Mouse (Mus musculus): ENCODE results near the gene Rad9a. TPM values are rescaled to one million over a fixed set of nuclear protein-coding genes. Genes with fewer than 3 reads are reported as not detected.

The Rad9a gene
- polyA plus RNA-seq, 1 experiment from 2014 or later, result 33.5 TPM

GRCm38 (mm10) chr19:4231253-4232185, 30.1 kb upstream of the Rad9a start, which contains the start of gene Pold4:
TSS of gene Pold4 (plus strand) at chr19:4231899.
- Histone ChIP-seq H3K4me3 (ENCODE audit: low read depth, low read length) (peak within 1 kb of the TSS; percentile 41), H3K9ac (replicated peaks; ENCODE audit: low read depth, low read length) (peak within 1 kb of the TSS; percentile 37), H3K27me3 (ENCODE audit: control insufficient read depth, insufficient read depth, low read length) (no peaks in the 10 kb centered on the region), H3K27ac (ENCODE audit: low read length) (peak within 1 kb of the TSS; percentile 69; the same call in 1 of the 2 replicates), H3K9me3 (ENCODE audit: control insufficient read depth, low read depth, low read length) (no peaks in the 10 kb centered on the region), H3K4me1 (ENCODE audit: control insufficient read depth, insufficient read depth, low read length) (peaks cover 24% of the 10 kb centered on the region; the same call in 1 of the 2 replicates), H3K36me3 (ENCODE audit: control insufficient read depth, insufficient read depth, low read length) (no peaks in the 10 kb centered on the region), H3K4me2 (replicated peaks; ENCODE audit: low read depth, low read length) (peak within 1 kb of the TSS; percentile 57)
- 11% methylated on average over 26 of the region's 26 CpGs for WGBS
- peak; percentile 85 for ATAC-seq (ENCODE audit: insufficient number of reproducible peaks, insufficient read depth, low FRiP score, low read depth)

- Histone ChIP-seq H3K27me3 (ENCODE audit: control insufficient read depth, insufficient read depth, low read length) (no peaks in the 10 kb centered on the region), H3K27ac (ENCODE audit: low read length) (peak overlapping the region; percentile 44; the same call in 1 of the 2 replicates), H3K36me3 (ENCODE audit: control insufficient read depth, insufficient read depth, low read length) (no peaks in the 10 kb centered on the region), H3K4me3 (ENCODE audit: low read depth, low read length) (no peak overlapping the region), H3K9me3 (ENCODE audit: control insufficient read depth, low read depth, low read length) (no peaks in the 10 kb centered on the region), H3K9ac (replicated peaks; ENCODE audit: low read depth, low read length) (no peak overlapping the region), H3K4me2 (replicated peaks; ENCODE audit: low read depth, low read length) (no peak overlapping the region), H3K4me1 (ENCODE audit: control insufficient read depth, insufficient read depth, low read length) (peaks cover 24% of the 10 kb centered on the region; the same call in 1 of the 2 replicates)
- ATAC-seq (ENCODE audit: insufficient number of reproducible peaks, insufficient read depth, low FRiP score, low read depth), result no peak
- WGBS, result 72% methylated on average over 8 of the region's 8 CpGs
Measured at GRCm38 (mm10) chr19:4230415-4230814, 29.0 kb upstream of the Rad9a start.

- Histone ChIP-seq H3K4me1 (ENCODE audit: control insufficient read depth, insufficient read depth, low read length) (peaks cover 24% of the 10 kb centered on the region; the same call in 1 of the 2 replicates), H3K4me3 (ENCODE audit: low read depth, low read length) (no peak overlapping the region), H3K9me3 (ENCODE audit: control insufficient read depth, low read depth, low read length) (no peaks in the 10 kb centered on the region), H3K27ac (ENCODE audit: low read length) (peak overlapping the region; percentile 44; the same call in 1 of the 2 replicates), H3K36me3 (ENCODE audit: control insufficient read depth, insufficient read depth, low read length) (no peaks in the 10 kb centered on the region), H3K9ac (replicated peaks; ENCODE audit: low read depth, low read length) (0 out of 2 replicates have a peak overlapping the region, but pooled peaks have one; percentile 18), H3K27me3 (ENCODE audit: control insufficient read depth, insufficient read depth, low read length) (no peaks in the 10 kb centered on the region), H3K4me2 (replicated peaks; ENCODE audit: low read depth, low read length) (no peak overlapping the region)
- WGBS, result 31% methylated on average over 9 of the region's 9 CpGs
- peak; percentile 39 for ATAC-seq (ENCODE audit: insufficient number of reproducible peaks, insufficient read depth, low FRiP score, low read depth)
Measured at GRCm38 (mm10) chr19:4229451-4230076, 28.1 kb upstream of the Rad9a start.

GRCm38 (mm10) chr19:4228891-4229290, 27.4 kb upstream of the Rad9a start:
- Histone ChIP-seq H3K27me3 (ENCODE audit: control insufficient read depth, insufficient read depth, low read length) (no peaks in the 10 kb centered on the region), H3K4me2 (replicated peaks; ENCODE audit: low read depth, low read length) (no peak overlapping the region), H3K4me1 (ENCODE audit: control insufficient read depth, insufficient read depth, low read length) (peaks cover 24% of the 10 kb centered on the region; the same call in 1 of the 2 replicates), H3K27ac (ENCODE audit: low read length) (no peak overlapping the region), H3K36me3 (ENCODE audit: control insufficient read depth, insufficient read depth, low read length) (no peaks in the 10 kb centered on the region), H3K4me3 (ENCODE audit: low read depth, low read length) (no peak overlapping the region), H3K9ac (replicated peaks; ENCODE audit: low read depth, low read length) (no peak overlapping the region), H3K9me3 (ENCODE audit: control insufficient read depth, low read depth, low read length) (no peaks in the 10 kb centered on the region)
- WGBS, result 58% methylated on average over 4 of the region's 4 CpGs
- no peak for ATAC-seq (ENCODE audit: insufficient number of reproducible peaks, insufficient read depth, low FRiP score, low read depth)

GRCm38 (mm10) chr19:4227894-4228678, 26.6 kb upstream of the Rad9a start:
- 17% methylated on average over 8 of the region's 8 CpGs for WGBS
- H3K9ac ChIP-seq (replicated peaks; ENCODE audit: low read depth, low read length), result no peak overlapping the region; the same call in 1 of the 2 replicates
- ATAC-seq (ENCODE audit: insufficient number of reproducible peaks, insufficient read depth, low FRiP score, low read depth), result peak; percentile 39

GRCm38 (mm10) chr19:4227446-4227845, 26.0 kb upstream of the Rad9a start:
- H3K27ac ChIP-seq (ENCODE audit: low read length), result no peak overlapping the region
- H3K9me3 ChIP-seq (ENCODE audit: control insufficient read depth, low read depth, low read length), result no peaks in the 10 kb centered on the region
- no peaks in the 10 kb centered on the region for H3K36me3 ChIP-seq (ENCODE audit: control insufficient read depth, insufficient read depth, low read length)
- H3K27me3 ChIP-seq (ENCODE audit: control insufficient read depth, insufficient read depth, low read length), result no peaks in the 10 kb centered on the region
- no peak for ATAC-seq (ENCODE audit: insufficient number of reproducible peaks, insufficient read depth, low FRiP score, low read depth)
- H3K4me3 ChIP-seq (ENCODE audit: low read depth, low read length), result no peak overlapping the region
- 62% methylated on average over 5 of the region's 5 CpGs for WGBS
- no peak overlapping the region for H3K4me2 ChIP-seq (replicated peaks; ENCODE audit: low read depth, low read length)
- no peak overlapping the region for H3K9ac ChIP-seq (replicated peaks; ENCODE audit: low read depth, low read length)
- peaks cover 24% of the 10 kb centered on the region; the same call in 1 of the 2 replicates for H3K4me1 ChIP-seq (ENCODE audit: control insufficient read depth, insufficient read depth, low read length)

More at GRCm38 (mm10) chr19:4227894-4228678, 26.6 kb upstream of the Rad9a start:
- no peak overlapping the region for H3K27ac ChIP-seq (ENCODE audit: low read length)
- peaks cover 24% of the 10 kb centered on the region; the same call in 1 of the 2 replicates for H3K4me1 ChIP-seq (ENCODE audit: control insufficient read depth, insufficient read depth, low read length)
- no peak overlapping the region for H3K4me2 ChIP-seq (replicated peaks; ENCODE audit: low read depth, low read length)
- H3K9me3 ChIP-seq (ENCODE audit: control insufficient read depth, low read depth, low read length), result no peaks in the 10 kb centered on the region
- no peaks in the 10 kb centered on the region for H3K36me3 ChIP-seq (ENCODE audit: control insufficient read depth, insufficient read depth, low read length)
- no peaks in the 10 kb centered on the region for H3K27me3 ChIP-seq (ENCODE audit: control insufficient read depth, insufficient read depth, low read length)
- H3K4me3 ChIP-seq (ENCODE audit: low read depth, low read length), result no peak overlapping the region

- H3K4me2 ChIP-seq (replicated peaks; ENCODE audit: low read depth, low read length), result no peak overlapping the region
- no peak for ATAC-seq (ENCODE audit: insufficient number of reproducible peaks, insufficient read depth, low FRiP score, low read depth)
- no peak overlapping the region for H3K9ac ChIP-seq (replicated peaks; ENCODE audit: low read depth, low read length)
- H3K9me3 ChIP-seq (ENCODE audit: control insufficient read depth, low read depth, low read length), result no peaks in the 10 kb centered on the region
- WGBS, result 88% methylated on average over 7 of the region's 7 CpGs
- H3K4me1 ChIP-seq (ENCODE audit: control insufficient read depth, insufficient read depth, low read length), result peaks cover 25% of the 10 kb centered on the region
- H3K36me3 ChIP-seq (ENCODE audit: control insufficient read depth, insufficient read depth, low read length), result no peaks in the 10 kb centered on the region
- no peaks in the 10 kb centered on the region for H3K27me3 ChIP-seq (ENCODE audit: control insufficient read depth, insufficient read depth, low read length)
- no peak overlapping the region for H3K27ac ChIP-seq (ENCODE audit: low read length)
- no peak overlapping the region for H3K4me3 ChIP-seq (ENCODE audit: low read depth, low read length)
Measured at GRCm38 (mm10) chr19:4226779-4227178, 25.3 kb upstream of the Rad9a start.

GRCm38 (mm10) chr19:4222165-4222564, 20.7 kb upstream of the Rad9a start:
- Histone ChIP-seq H3K9me3 (ENCODE audit: control insufficient read depth, low read depth, low read length) (no peaks in the 10 kb centered on the region), H3K9ac (replicated peaks; ENCODE audit: low read depth, low read length) (no peak overlapping the region), H3K4me2 (replicated peaks; ENCODE audit: low read depth, low read length) (no peak overlapping the region), H3K27ac (ENCODE audit: low read length) (no peak overlapping the region), H3K36me3 (ENCODE audit: control insufficient read depth, insufficient read depth, low read length) (no peaks in the 10 kb centered on the region), H3K27me3 (ENCODE audit: control insufficient read depth, insufficient read depth, low read length) (no peaks in the 10 kb centered on the region), H3K4me1 (ENCODE audit: control insufficient read depth, insufficient read depth, low read length) (peaks cover 49% of the 10 kb centered on the region), H3K4me3 (ENCODE audit: low read depth, low read length) (no peak overlapping the region)
- no peak for ATAC-seq (ENCODE audit: insufficient number of reproducible peaks, insufficient read depth, low FRiP score, low read depth)
- WGBS, result 64% methylated on average over 11 of the region's 11 CpGs

Data from stomach, embryonic 14.5 days (tissue).